Mouse (Mus musculus) liver, postnatal 0 days (tissue): ENCODE measurements around the gene Evi2a.

Experiments
- CTCF ChIP-seq: sonication (generic); IDR thresholded peaks from 2 replicates; pipeline ENCODE4 v1.5.1; 2016; ENCODE audit warnings: antibody characterized with exemption, low read depth
- EP300 ChIP-seq: IDR thresholded peaks from 2 replicates; pipeline ENCODE4 v1.6.1; 2016; ENCODE audit warnings: antibody characterized with exemption, low read depth, mild to moderate bottlenecking

- TF ChIP-seq CTCF (no peak), EP300 (no peak)
These were observed 673 bp downstream of the Evi2a start for GRCm38 (mm10) chr11:79529736-79530135.
